Mouse (Mus musculus) kidney, postnatal 4 days (tissue): ENCODE measurements around the gene Naa16.
A peak's percentile ranks its signal among the peaks of the same experiment; 100 is the strongest.

Experiments
- DNase-seq, 2 experiments: peaks; one replicate each; pipeline ENCODE4 v3.0.0; 2021; ENCODE audit warnings: mixed read lengths in 2 of 2

Naa16 gene

DNA sequence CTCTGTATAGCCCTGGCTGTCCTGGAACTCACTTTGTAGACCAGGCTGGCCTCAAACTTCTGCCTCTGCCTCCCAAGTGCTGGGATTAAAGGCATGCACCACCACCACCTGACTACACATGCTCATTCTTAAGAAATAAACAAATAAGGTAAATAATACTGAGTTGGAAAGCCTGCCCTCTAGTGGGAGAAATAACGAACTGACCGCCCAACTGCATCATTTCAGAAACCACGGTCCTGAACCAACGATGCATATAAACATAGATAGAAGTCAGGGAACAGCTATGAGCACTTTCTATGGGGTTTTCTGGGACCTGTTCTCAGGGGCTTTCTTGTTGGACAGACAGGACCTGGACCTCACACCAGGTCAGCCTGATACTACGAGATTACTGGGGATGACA lies 63.5 kb downstream of the Naa16 start:
- DNase-seq = peak; percentile 59

DNA sequence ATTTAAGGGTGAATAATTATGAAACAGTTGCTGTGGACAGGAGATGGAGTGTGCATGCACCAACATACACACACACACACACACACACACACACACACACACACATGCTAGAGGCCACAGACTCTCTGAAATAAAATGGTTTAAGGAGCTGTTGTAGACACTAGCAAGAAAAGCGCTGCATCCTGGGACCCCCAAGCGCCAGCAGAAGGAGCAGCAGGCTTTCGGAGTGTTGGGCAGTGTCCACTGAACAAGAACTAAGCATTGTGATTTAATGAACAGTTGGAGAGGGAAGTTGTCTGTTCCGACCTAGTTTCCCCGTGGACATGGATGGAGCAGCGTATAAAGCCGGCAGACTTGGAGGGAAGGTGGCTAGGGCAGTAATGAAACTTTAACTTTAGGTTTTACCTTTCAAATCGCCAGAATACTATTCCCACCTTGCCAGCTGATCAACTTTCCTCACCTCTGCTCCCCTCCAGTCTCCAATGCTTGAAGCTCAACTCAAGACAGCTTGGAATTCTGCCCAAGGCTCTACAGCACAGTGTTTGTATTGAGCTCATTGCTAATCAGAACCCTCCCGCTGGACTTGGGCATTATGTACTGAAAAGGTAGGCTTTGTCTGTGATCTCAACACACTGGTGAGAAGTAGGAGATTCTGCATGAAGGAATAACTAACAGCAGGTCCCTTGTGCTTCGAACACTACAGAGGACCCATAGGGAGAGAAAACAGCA lies 66.3 kb downstream of the Naa16 start:
- no peak for DNase-seq

DNA sequence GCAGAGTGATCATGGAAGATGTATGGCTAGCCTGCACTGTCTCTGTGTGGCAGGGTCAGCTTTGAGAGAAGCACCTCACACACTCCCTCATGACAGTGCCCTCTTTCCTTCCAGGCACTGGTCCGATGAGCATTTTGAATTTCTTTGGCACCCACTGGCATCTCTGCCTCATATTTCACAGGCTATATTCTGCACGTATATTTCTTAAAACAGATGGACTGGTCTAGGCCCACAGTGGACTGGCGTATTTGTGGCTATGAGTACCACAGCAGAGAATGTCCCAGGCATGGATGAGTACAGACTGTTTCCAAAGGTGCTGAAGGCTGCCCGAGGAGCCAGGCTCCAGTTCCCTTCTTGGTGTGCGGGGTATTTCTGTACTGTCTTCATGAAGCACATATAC lies 68.7 kb downstream of the Naa16 start:
- no peak for DNase-seq

DNA sequence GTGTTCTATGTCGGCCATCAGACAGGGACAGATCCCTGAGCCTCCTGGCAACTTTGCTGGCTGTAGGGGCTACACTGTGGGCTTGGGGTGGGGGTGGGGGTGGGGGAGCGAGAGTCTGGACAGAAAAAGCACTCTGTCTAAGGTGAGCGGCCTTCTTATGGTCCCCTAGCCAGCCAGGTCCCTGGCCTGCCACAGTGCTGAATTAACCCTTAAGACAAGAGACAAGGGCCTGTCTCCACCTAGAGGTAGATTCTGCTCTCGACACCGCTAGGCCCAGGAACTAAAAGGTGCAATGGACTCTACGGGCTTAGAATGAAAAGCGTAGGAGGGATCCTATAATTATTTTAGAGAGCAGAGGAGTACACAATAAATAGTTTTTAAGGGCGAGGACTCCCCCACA lies 69.4 kb downstream of the Naa16 start:
- DNase-seq = peak; percentile 46 to 62

DNA sequence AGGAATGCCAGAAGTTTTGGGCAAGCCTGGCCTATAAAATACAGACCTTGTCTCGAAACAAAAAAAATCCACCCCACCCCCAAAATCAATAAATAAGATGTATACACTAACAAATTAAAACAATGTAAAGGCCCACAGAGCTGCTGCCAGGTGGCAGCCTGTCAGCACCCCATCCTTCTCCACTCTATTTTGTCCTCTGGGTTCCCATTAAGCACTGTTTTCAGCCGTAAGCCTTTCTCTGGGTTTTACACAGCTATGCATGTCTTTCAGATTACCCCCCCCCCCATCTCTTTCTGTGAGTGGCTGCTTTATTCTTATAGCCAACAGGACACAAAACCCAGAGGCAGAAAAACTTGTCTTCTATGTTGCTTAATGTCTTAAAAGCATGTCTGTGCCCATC lies 73.0 kb downstream of the Naa16 start:
- DNase-seq = no peak

DNA sequence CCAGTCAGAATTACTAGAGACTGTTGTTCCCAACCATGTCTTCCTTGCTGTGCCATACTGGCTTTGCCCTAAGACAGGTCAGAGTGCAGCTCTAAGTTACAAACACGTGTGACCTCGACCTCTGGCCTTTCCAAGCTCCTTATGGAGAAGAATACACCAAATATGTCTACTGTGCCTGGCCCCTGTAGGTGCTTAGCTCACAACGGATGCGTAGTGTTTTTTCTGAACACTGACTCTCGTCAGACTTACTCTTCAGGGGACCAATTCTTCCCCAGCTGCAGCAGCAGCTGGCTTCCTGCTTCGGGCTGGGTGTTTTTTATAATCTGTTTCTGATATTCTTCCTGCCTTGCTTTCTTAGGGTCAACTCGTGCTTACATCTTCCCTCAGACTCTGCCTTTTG lies 74.7 kb downstream of the Naa16 start:
- DNase-seq = no peak

DNA sequence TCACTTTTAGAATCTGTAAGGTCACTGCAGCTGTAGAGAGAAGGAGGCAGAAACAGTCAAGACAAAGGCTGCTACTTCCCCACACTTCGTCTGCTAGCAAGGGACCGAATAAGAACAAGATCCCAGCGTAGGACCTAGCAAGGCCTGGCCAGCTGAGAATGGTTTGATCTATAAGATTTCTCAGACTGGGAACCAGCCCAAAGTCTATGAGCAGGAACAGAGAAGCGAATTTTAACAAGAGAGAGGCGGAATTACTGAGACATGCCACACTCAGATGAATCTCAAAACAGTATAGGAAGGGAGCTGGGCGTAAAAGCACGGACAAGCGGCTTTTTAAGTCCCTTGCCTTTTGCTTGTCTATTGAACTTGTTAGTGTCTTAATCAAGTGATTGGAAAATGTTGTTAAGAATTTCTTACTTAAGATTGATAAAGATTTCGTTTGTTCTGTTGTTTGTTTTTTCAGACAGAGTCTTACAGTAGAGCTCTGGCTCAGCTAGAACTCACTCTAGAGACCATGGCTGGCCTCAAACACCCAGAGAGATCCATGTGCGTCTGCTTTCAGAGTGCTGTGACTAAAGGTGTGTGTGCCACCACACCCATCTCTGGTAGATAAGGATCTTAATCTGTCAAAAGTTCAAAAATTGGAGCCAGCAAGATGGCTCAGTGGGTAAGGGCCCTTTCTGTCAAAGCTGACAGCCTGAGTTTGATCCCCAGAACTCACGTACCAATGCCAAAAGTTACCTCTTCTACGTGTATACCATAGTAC lies 76.2 kb downstream of the Naa16 start:
- no peak for DNase-seq

DNA sequence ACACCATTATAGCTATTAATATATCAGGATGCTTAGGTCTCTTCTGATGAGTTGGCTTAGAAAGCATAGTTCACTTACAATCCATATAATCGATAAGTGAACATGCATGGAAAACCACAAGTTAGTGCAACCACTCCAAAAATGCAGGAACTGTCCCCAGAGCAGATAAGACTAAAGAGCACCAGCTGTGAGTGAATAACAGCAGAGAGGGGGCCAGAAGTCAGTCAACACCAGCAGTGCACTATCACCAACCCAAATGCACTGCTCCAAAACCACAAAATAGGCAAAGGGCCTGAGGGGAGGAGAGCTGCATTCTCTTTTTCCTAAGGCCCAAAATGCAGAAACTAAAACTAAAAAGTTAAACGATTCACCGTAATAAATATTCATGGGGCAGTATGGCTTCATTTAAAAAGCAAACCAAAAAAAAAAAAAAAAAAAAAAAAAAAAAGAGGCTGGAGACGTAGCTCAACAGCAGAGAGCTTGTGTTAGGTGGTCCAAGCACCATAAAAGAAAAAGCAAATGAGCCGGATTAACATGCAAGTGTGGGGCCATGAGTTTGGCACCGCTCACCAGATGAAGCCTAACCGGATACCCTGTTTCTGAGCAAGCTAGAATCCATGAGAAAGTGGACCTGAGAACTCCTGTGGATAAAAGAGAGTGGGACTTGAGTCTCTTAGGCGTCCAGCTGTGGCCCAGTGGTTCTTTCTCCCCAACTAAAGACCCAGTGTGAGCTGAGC lies 77.0 kb downstream of the Naa16 start:
- peak in 1 of 2 experiments; percentile 32 for DNase-seq

DNA sequence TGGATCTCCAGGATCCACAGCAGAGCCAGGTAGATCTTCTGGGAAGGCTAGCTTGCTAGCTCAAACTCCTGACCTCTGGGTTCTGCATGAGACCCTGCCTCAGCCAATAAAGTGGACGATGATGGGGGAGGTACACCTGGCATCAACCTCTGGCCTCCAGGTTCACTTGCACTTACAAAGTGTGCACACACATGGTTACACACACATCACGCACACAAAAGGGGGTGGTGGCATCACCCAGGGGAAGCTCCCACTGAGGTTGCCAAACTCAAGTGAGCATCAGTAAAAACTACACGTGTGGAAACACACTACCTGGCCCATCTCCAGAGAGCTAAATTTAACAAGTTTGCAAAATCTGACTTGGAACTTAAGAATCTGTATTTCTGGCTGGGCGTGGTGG lies 77.9 kb downstream of the Naa16 start:
- DNase-seq = no peak

DNA sequence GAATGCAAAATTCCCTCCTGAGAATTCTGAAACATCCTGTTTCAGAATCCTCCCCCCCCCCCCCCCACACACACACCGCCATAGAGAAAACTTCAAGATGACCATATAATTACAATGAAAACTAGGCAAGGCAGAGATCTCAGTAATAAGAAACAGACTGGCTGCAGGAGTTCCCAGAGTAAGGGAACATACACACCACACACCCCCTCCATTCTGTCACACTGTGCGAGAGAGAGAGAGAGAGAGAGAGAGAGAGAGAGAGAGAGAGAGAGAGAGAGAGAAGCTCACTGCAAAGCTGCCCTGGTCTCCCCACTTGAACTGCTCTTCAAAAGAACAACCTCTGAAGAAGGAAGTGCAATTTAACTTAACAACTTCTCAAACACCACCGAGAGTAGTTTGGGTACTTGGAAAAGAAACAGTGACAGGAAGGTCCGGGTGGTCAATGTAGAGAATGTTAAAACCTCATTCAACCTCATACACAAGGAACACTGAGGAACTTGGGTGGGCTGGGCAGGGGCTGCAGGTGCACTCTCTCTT lies 78.6 kb downstream of the Naa16 start:
- DNase-seq = no peak

DNA sequence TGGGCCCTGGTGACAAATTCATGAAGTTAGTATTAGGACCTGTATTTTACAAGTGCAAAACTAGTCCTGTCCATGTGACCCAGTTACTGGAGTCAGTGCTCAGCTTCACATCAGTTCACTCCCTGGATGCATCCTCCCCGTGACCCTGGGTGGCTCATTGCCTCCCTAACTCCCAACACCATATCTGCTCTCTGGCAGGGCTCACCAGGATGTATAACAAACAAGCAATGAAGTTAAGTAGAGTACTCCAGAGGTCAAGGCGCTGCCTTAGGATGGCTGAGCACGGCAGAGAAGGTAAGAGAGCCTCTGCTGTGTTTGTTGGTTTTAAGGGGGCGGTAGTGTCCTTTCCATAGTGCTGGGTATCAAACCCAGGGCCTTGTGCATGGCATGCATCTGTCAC lies 81.5 kb downstream of the Naa16 start:
- no peak for DNase-seq

DNA sequence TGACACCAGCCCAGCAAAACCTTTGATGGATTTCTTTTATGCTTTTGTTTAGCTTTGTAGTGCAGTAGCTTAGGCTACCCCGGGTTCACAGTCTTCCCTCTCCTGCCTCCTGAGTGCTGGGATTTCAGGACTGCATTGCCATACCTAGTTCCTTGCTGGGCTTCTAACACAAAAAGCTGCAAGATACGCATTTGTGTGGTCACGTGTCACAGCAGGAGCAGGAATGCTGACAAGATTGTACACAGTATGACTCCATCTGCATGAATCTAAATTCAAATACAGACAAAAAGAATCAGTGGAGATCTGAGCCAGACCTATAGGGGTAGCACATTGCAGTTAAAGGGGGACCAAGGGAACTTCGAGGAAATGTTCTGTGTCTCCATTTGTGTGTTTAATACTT lies 82.2 kb downstream of the Naa16 start:
- no peak for DNase-seq

DNA sequence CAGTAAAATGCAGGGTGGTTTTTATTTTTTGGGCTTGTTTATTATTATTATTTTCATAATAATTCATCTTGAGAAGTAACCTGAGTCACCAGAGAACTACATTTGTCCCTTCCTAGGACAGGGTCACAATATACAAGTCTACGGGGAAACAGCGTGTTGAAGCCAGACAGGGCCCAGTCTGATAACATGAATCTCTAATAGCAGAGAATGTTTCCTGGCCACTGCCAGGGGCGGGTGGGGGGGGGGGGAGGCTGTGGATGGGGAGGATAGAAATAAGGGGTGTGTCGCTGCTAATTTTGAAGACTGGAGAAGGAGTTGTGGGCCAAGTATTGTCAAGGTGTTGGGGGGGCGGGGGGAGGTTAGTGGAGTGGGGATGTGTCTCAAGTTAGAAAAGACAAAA lies 82.7 kb downstream of the Naa16 start:
- DNase-seq = no peak

DNA sequence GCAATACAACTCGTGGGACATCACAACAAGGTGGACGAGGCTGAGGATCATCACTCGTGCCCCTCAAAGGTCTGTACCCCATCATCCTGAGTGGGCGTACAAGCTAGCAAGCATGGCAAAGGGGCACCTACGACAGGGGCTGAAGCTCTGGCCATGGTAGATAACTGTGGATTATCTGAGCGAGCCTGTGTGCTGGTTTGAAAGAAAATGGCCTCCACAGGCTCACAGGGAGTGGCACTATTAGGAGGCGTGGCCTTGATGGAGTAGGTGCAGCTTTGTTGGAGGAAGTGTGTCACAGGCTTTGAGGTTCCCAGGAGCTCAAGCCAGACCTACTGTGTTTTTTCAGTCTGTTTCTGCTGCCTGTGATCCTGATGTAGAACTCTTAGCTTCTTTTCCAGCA lies 83.4 kb downstream of the Naa16 start:
- no peak for DNase-seq

DNA sequence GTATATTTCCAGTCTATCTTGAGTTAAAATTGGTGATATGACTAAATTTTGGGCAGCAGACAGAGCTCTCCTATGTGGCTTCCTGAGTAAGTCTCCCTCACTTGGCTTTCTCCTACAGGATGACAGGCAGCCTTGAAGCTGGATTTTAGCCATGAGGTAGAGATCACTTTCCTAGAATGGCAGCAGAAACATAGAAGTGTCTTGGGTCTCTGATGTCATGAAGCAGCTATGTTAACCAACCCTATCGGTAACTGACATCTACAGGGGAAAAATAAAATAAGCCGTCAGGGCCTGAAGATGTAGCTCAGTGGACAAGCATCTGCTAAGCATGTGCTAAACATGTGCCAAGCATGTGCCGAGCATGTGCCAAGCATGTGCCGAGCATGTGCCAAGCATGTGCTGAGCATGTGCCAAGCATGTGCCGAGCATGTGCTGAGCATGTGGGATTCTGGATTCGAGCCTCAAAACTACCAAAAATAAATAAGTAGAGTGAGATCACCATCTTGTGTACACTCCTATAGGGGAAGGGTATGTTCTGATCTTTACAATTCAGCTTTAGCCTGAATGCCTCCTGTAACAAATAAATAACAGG lies 85.6 kb downstream of the Naa16 start:
- no peak for DNase-seq

DNA sequence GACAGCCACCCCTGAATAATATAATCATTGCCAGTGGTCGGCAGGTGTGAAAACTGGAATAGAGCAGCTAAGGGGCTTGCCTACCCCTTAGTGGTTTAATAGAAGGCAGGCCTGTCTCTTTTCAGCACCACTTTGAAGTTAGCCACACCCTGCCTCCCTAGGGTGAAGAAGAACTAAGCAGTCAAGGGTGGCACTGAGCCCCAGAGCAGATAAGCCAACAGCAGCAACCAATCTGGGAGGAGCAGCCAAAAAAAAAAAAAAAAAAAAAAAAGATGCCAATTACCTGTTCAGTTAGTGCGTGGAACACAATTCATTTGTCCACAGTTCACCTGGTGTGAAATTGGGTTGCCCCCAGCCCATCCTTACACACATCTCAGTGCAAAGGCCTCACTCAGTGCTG lies 87.4 kb downstream of the Naa16 start:
- DNase-seq = no peak

DNA sequence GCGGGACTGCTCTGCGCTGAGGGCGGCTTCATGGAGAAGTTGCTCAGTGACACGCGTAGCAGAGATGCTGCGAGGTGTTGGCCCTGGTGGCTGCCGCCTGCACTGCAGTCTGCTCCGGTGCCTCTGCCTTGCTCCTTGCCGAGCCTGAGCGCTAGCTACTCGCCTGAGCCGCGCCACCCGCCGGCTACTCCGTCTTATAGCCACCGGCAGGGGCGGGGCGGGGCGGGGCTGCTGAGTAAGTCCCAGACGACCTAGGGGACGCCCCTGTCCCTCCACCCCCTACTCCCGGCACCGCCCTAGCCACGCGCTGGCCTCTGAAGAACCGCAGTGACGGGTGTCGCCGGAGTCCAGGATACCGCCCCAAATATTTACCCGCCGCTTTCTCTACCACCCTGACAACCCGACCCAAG lies 89.1 kb downstream of the Naa16 start, which contains the start of gene Rgcc:
TSS of gene Rgcc (minus strand) at position 180 of the 410 bp plus-strand sequence.
- peak; percentile 97 to 98 for DNase-seq

DNA sequence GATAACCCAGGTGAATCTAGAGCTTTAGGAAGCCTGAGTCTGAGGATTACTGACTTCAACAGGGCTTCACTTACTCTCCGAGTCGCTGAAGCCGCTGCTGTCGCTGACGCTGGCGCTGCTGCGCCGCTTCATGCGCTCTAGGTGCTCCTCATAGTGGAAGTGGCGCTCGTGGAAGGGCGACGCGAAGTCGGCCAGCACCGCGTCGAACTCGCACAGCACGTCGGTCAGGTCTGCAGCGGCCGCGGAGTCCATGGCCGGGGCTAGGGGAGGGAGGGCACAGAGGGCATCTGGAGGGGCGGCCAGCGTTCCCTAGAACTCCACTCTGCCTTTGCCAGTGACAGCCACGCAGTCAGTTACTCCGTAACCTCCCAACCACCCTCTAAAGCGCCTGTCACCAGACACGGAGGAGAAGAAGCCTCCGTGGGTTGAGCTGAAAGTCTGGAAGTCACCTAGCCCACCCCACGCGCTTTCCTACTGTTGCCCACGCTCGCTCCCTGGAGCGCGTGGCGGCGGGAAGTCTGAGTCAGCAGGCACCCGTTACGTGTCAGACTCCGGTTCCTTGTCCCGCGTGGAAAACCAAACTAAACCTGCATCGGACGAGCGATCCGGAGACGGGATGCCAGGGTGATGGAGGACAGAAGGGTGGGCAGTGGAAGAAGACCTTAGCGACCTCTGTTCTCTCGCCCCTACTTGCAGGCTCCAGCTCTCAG lies 89.8 kb downstream of the Naa16 start:
- DNase-seq = peak; percentile 36 to 59

DNA sequence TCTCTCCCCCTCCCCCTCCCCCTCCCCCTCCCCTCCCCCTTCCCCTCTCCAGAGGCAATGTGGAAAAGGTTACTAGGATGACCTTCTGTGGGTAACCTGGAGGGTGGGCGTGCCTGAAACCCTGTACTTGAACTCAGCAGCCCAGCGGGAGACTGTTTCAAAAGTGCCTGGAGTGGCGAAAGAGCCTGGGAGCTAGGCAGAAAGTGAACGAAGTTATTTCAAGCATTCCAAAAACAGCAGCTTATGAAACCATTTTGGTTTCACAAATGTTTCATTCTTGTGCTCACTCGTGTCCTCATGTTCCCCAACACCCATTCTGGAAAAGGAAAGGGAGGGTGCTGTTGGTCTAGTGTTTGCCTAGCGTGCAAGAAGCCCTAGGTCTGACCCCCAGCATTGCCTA lies 90.8 kb downstream of the Naa16 start:
- DNase-seq = peak in 1 of 2 experiments; percentile 20

DNA sequence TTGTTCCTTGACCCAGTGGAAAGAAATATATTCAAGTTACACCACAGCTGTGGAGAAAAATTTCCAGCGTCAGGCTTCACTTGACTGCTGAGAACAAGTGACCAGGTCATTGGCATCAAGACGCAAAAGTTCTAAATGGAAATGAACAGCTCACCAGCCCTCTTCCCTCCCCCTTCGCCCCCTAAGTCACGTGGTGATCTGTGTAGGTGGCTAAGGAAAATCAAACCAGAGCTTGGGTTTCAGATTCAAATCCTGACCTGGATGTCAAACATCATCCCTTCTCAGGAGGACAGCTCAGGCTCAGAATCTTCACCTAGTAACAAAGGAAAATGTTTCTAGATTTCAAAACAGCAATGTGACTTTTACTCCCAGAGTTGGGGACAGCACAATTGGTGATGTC lies 91.3 kb downstream of the Naa16 start:
- DNase-seq = peak in 1 of 2 experiments; percentile 22

DNA sequence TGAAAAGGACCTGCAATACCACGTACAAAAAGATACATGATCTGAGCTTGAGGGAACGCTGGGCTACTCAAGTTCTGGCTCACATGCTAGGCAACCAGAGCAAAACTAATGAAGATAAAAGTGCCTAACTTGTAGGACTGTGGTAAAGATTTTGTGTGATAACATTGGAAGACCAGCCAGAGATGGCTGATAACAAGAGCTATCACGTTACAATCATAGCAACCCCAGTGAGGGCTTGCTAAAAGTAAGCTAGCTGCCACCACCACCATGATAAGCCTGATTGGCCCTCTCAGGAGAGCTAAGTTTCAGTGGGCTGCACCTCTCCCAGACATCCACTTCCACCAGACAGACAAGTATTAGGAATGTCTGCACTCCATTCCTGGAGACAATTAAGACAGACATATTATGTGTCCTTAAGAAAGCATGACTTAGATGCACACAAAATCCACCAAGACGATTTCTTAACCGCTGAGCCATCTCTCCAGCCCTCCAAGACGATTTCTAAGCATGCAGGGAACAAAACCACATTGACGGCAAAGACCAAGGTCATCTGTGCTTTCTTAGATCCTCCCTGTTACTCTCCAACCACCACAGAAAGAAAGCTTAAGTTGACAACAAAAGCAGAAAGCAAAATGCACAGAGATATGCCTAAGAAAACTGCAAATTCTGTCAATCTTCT lies 92.1 kb downstream of the Naa16 start:
- DNase-seq = no peak

DNA sequence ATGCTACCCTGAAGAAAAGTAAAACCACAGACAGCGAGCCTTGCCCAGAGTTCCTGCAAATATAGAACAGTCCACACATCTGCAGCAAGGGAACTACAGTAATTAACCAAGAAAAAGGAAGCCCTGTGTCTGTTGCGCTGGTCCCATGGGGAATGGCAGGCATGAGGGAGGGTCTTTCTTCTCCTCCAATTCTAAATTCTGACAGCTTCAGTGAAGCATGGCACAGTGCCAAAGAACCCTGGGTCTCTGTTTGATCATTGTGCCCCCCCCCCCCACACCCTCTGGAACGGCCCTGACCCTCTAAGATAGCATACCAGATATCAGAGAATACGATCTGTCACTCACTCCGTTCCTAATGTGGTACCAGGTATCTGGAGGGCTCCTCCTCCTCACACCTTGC lies 93.7 kb downstream of the Naa16 start:
- DNase-seq = no peak
